Mouse (Mus musculus): ENCODE data around the gene Pum2. TPM values are rescaled to one million over a fixed set of nuclear protein-coding genes. Genes with fewer than 3 reads are reported as not detected.

The Pum2 gene
- 19.9 TPM for polyA plus RNA-seq (2012; fragmentation: generic; extraction: Trizol)
- long read RNA-seq, experiment 1, full-length matches to known transcripts, result 1 of 19 reads
- long read RNA-seq, experiment 1, partial matches to known transcripts, result 14 of 19 reads
- long read RNA-seq, experiment 1, other reads (novel, unspliced or antisense), result 4 of 19 reads
- long read RNA-seq, experiment 2, full-length matches to known transcripts, result 126 of 290 reads
- long read RNA-seq, experiment 2, partial matches to known transcripts, result 47 of 290 reads
- long read RNA-seq, experiment 2, other reads (novel, unspliced or antisense), result 117 of 290 reads

- no peaks in the 10 kb centered on the region for H3K27me3 ChIP-seq (ENCODE audit: control insufficient read depth, insufficient read depth, insufficient read length)
- peak within 1 kb of the TSS; percentile 67 for H3K4me3 ChIP-seq (ENCODE audit: insufficient read depth, poor library complexity, severe bottlenecking)
- H3K79me2 ChIP-seq (ENCODE audit: control insufficient read depth, insufficient read depth), result peaks cover 49% of the 10 kb centered on the region
- H3K36me3 ChIP-seq (ENCODE audit: control insufficient read depth, insufficient read depth), result peaks cover 19% of the 10 kb centered on the region
- TF ChIP-seq MYOD1 (IDR thresholded peaks at IDR 0.05; ENCODE audit: control insufficient read depth, insufficient read length, low read depth), result no peak
- peak; percentile 85 for TF ChIP-seq MAX (IDR thresholded peaks at IDR 0.05)
- no peak for TF ChIP-seq MYOG (IDR thresholded peaks at IDR 0.05; ENCODE audit: control insufficient read depth, extremely low read depth, insufficient read length)
- peaks cover 44% of the 10 kb centered on the region for H3K79me3 ChIP-seq (ENCODE audit: low read depth)
- peak within 1 kb of the TSS; percentile 100 for H3ac ChIP-seq (ENCODE audit: control insufficient read depth, insufficient read length, low read depth)
Observed at GRCm38 (mm10) chr12:8673974-8674306, at the start of gene Pum2. TSS of gene Pum2 (plus strand) at chr12:8674134.

- Histone ChIP-seq H3K79me2 (ENCODE audit: control insufficient read depth, insufficient read depth) (no peaks in the 10 kb centered on the region), H3K36me3 (ENCODE audit: control insufficient read depth, insufficient read depth) (no peaks in the 10 kb centered on the region), H3K79me3 (ENCODE audit: low read depth) (no peaks in the 10 kb centered on the region), H3K27me3 (ENCODE audit: control insufficient read depth, insufficient read depth, insufficient read length) (no peaks in the 10 kb centered on the region), H3K4me3 (ENCODE audit: insufficient read depth, poor library complexity, severe bottlenecking) (no peak overlapping the region), H3ac (ENCODE audit: control insufficient read depth, insufficient read length, low read depth) (no peak overlapping the region)
- TF ChIP-seq USF1 (IDR thresholded peaks at IDR 0.05; ENCODE audit: low read depth) (no peak), CEBPB (IDR thresholded peaks at IDR 0.05; ENCODE audit: low read depth) (no peak), CTCF (IDR thresholded peaks at IDR 0.05; ENCODE audit: control insufficient read depth, insufficient read depth, insufficient read length) (no peak), FOSL1 (IDR thresholded peaks at IDR 0.05; ENCODE audit: insufficient read depth, low read length, poor library complexity, severe bottlenecking) (no peak), MAX (IDR thresholded peaks at IDR 0.05) (no peak), MYOG (IDR thresholded peaks at IDR 0.05; ENCODE audit: control insufficient read depth, extremely low read depth, insufficient read length) (no peak), MYOD1 (IDR thresholded peaks at IDR 0.05; ENCODE audit: control insufficient read depth, insufficient read length, low read depth) (no peak)
Observed at GRCm38 (mm10) chr12:8629537-8629936, 44.4 kb upstream of the Pum2 start.

- Histone ChIP-seq H3K4me3 (ENCODE audit: insufficient read depth, poor library complexity, severe bottlenecking) (no peak overlapping the region), H3ac (ENCODE audit: control insufficient read depth, insufficient read length, low read depth) (no peak overlapping the region), H3K36me3 (ENCODE audit: control insufficient read depth, insufficient read depth) (no peaks in the 10 kb centered on the region), H3K79me3 (ENCODE audit: low read depth) (no peaks in the 10 kb centered on the region), H3K79me2 (ENCODE audit: control insufficient read depth, insufficient read depth) (no peaks in the 10 kb centered on the region), H3K27me3 (ENCODE audit: control insufficient read depth, insufficient read depth, insufficient read length) (no peaks in the 10 kb centered on the region)
- no peak for TF ChIP-seq CEBPB (IDR thresholded peaks at IDR 0.05; ENCODE audit: low read depth)
- no peak for TF ChIP-seq FOSL1 (IDR thresholded peaks at IDR 0.05; ENCODE audit: insufficient read depth, low read length, poor library complexity, severe bottlenecking)
- TF ChIP-seq USF1 (IDR thresholded peaks at IDR 0.05; ENCODE audit: low read depth), result no peak
- TF ChIP-seq MYOG (IDR thresholded peaks at IDR 0.05; ENCODE audit: control insufficient read depth, extremely low read depth, insufficient read length), result no peak
- no peak for TF ChIP-seq MAX (IDR thresholded peaks at IDR 0.05)
- no peak for TF ChIP-seq CTCF (IDR thresholded peaks at IDR 0.05; ENCODE audit: control insufficient read depth, insufficient read depth, insufficient read length)
- TF ChIP-seq MYOD1 (IDR thresholded peaks at IDR 0.05; ENCODE audit: control insufficient read depth, insufficient read length, low read depth), result no peak
Observed at GRCm38 (mm10) chr12:8631691-8632090, 42.2 kb upstream of the Pum2 start.

- H3K79me3 ChIP-seq (ENCODE audit: low read depth), result peaks cover 3% of the 10 kb centered on the region
- TF ChIP-seq CEBPB (IDR thresholded peaks at IDR 0.05; ENCODE audit: low read depth) (no peak), MAX (IDR thresholded peaks at IDR 0.05) (no peak), CTCF (IDR thresholded peaks at IDR 0.05; ENCODE audit: control insufficient read depth, insufficient read depth, insufficient read length) (no peak), FOSL1 (IDR thresholded peaks at IDR 0.05; ENCODE audit: insufficient read depth, low read length, poor library complexity, severe bottlenecking) (no peak)
- no peak overlapping the region for H3K4me3 ChIP-seq (ENCODE audit: insufficient read depth, poor library complexity, severe bottlenecking)
- H3K79me2 ChIP-seq (ENCODE audit: control insufficient read depth, insufficient read depth), result peaks cover 3% of the 10 kb centered on the region
- H3K36me3 ChIP-seq (ENCODE audit: control insufficient read depth, insufficient read depth), result no peaks in the 10 kb centered on the region
- no peaks in the 10 kb centered on the region for H3K27me3 ChIP-seq (ENCODE audit: control insufficient read depth, insufficient read depth, insufficient read length)
- no peak overlapping the region for H3ac ChIP-seq (ENCODE audit: control insufficient read depth, insufficient read length, low read depth)
Observed at GRCm38 (mm10) chr12:8632737-8633365, 41.1 kb upstream of the Pum2 start.

GRCm38 (mm10) chr12:8634306-8634705 is 39.6 kb upstream of the Pum2 start:
- peaks cover 3% of the 10 kb centered on the region for H3K79me3 ChIP-seq (ENCODE audit: low read depth)
- no peak for TF ChIP-seq FOSL1 (IDR thresholded peaks at IDR 0.05; ENCODE audit: insufficient read depth, low read length, poor library complexity, severe bottlenecking)
- TF ChIP-seq USF1 (IDR thresholded peaks at IDR 0.05; ENCODE audit: low read depth), result no peak
- no peak for TF ChIP-seq CTCF (IDR thresholded peaks at IDR 0.05; ENCODE audit: control insufficient read depth, insufficient read depth, insufficient read length)
- no peak for TF ChIP-seq CEBPB (IDR thresholded peaks at IDR 0.05; ENCODE audit: low read depth)
- no peak for TF ChIP-seq MYOD1 (IDR thresholded peaks at IDR 0.05; ENCODE audit: control insufficient read depth, insufficient read length, low read depth)
- no peak for TF ChIP-seq MAX (IDR thresholded peaks at IDR 0.05)
- TF ChIP-seq MYOG (IDR thresholded peaks at IDR 0.05; ENCODE audit: control insufficient read depth, extremely low read depth, insufficient read length), result no peak
- no peak overlapping the region for H3ac ChIP-seq (ENCODE audit: control insufficient read depth, insufficient read length, low read depth)
- H3K4me3 ChIP-seq (ENCODE audit: insufficient read depth, poor library complexity, severe bottlenecking), result no peak overlapping the region
- H3K36me3 ChIP-seq (ENCODE audit: control insufficient read depth, insufficient read depth), result no peaks in the 10 kb centered on the region
- peaks cover 14% of the 10 kb centered on the region for H3K79me2 ChIP-seq (ENCODE audit: control insufficient read depth, insufficient read depth)
- no peaks in the 10 kb centered on the region for H3K27me3 ChIP-seq (ENCODE audit: control insufficient read depth, insufficient read depth, insufficient read length)

- no peak overlapping the region for H3ac ChIP-seq (ENCODE audit: control insufficient read depth, insufficient read length, low read depth)
- no peaks in the 10 kb centered on the region for H3K27me3 ChIP-seq (ENCODE audit: control insufficient read depth, insufficient read depth, insufficient read length)
- H3K4me3 ChIP-seq (ENCODE audit: insufficient read depth, poor library complexity, severe bottlenecking), result no peak overlapping the region
- TF ChIP-seq MYOG (IDR thresholded peaks at IDR 0.05; ENCODE audit: control insufficient read depth, extremely low read depth, insufficient read length) (no peak), FOSL1 (IDR thresholded peaks at IDR 0.05; ENCODE audit: insufficient read depth, low read length, poor library complexity, severe bottlenecking) (no peak)
- peaks cover 22% of the 10 kb centered on the region for H3K79me2 ChIP-seq (ENCODE audit: control insufficient read depth, insufficient read depth)
- H3K36me3 ChIP-seq (ENCODE audit: control insufficient read depth, insufficient read depth), result no peaks in the 10 kb centered on the region
- peaks cover 3% of the 10 kb centered on the region for H3K79me3 ChIP-seq (ENCODE audit: low read depth)
Observed at GRCm38 (mm10) chr12:8635546-8635945, 38.4 kb upstream of the Pum2 start.
